Mouse (Mus musculus): Measurements from ENCODE around the gene Chrna5.
"Not testable (repeated sequence)": the region's sequence is repeated elsewhere in the genome, so short reads cannot be mapped to it uniquely, and the experiment has no call there.

The Chrna5 gene

GRCm38 (mm10) chr9:54980674-54981073 is at the start of gene Chrna5:
TSS of gene Chrna5 (plus strand) at chr9:54980880.
- no peak for DNase-seq (ENCODE audit: low spot score in 2 of 2)

DNA sequence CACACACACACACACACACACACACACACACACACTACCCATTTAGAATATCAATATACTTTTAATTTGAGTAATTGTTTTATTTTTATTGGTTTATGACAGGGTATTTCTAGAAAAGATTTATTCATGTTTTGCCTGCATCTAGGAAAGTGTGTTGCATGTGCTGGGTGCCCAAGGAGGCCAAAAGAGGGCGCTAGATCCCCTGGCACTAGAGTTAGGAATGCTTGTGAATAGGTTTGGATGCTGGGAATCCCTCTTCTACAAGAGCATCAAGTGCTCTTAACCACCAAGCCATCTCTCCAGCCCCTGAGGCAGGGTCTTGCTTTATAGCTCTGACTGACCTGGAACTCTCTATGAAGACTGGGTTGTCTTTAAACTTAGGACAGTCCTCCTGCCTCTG is 48.9 kb upstream of the Chrna5 start:
- no peak for DNase-seq (ENCODE audit: low spot score in 2 of 2)

GRCm38 (mm10) chr9:54932379-54932778 is 48.3 kb upstream of the Chrna5 start:
- no peak for DNase-seq (ENCODE audit: low spot score in 2 of 2)

- DNase-seq (ENCODE audit: low spot score in 2 of 2): peak; percentile 13 to 21
Measured at GRCm38 (mm10) chr9:54942071-54942470, 38.6 kb upstream of the Chrna5 start.

- no peak for DNase-seq (ENCODE audit: low spot score in 2 of 2)
Measured at GRCm38 (mm10) chr9:54944467-54944866, 36.2 kb upstream of the Chrna5 start.

DNA sequence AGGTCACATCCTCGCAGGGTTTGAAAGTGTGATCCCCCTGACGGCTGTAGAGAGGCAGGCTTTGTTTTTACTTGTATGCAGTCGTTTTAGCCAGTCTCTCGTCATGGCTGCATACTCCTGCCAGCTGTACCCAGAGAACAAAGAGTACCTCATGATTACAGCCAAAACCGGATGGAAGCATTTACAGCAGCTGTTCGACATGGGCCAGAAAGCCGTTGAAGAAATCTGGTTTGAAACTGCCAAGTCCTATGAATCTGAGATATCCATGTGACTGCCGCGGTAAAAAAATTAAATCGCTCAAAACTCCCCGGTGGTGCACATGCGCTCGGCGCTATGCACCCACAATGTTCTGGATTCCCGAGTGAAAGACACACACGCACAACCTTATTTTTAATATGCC is 34.4 kb upstream of the Chrna5 start:
- no peak for DNase-seq (ENCODE audit: low spot score in 2 of 2)

GRCm38 (mm10) chr9:54949465-54949864 is 31.2 kb upstream of the Chrna5 start:
- DNase-seq (ENCODE audit: low spot score in 2 of 2): no peak

GRCm38 (mm10) chr9:54950162-54950561 is 30.5 kb upstream of the Chrna5 start:
- DNase-seq (ENCODE audit: low spot score in 2 of 2): not testable (repeated sequence)

DNA sequence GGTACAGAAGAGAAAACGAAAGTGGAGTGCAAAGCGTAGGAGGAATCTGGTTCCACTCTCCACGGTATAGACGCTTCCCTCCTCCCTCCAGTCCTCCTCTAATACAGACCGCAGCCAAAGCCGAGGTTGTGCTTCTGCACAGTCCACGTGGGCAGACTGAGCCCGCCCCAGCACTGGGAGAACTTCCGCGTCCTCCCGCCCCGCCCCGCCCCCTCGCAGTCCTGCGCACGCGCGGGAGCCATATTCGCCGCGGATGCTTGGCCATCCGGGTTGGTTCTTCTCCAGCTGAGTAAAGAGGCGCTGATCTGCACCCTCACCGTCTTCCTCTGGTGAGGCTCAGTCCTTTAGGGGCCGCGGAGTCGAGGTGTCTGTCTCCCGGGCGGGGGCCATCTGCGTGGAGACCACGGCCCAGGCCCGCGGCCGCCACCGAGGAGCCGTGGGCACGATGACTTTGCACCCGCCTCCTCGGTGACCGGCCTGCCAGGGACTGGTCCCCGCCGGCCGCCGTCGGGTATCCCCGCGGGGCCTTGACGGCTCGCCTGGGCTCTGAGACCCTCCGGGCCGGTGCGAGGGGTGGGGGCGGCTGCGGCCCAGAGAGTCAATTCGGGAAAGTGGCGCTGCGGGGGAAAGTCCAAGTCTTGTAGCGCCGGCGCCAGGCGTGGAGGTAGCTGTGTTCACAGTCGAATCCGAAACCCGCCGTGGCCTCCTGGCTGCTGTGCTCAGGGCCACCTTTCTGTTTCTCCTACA is 29.9 kb upstream of the Chrna5 start, which contains the start of the genes Psma4 and AY074887:
Psma4 (plus strand) TSS at position 216 of the 747 bp plus-strand sequence.
AY074887 (minus strand) TSS at position 424 of the 747 bp plus-strand sequence.
- peak; percentile 85 to 91 for DNase-seq (ENCODE audit: low spot score in 2 of 2)

DNA sequence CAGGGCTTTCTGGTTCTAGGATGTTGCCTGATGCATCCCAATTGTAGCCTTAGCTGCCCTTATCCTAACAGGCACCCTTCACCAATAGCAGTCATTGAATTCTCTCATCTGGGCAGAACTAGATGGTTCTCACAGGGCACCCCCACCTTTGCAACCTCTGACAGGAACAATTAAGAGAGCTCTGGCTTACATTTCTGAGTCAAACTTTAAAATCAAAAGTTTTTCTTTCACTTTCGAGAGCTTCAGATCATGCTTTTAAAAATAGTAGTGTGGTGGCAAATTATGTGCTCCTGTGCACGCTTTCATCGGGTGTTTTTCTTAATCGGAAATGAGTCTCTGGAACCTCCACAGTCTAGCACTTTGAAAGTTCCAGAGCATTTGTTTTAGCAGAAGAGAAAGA is 19.6 kb upstream of the Chrna5 start:
- no peak for DNase-seq (ENCODE audit: low spot score in 2 of 2)

GRCm38 (mm10) chr9:54963669-54964068 is 17.0 kb upstream of the Chrna5 start:
- no peak for DNase-seq (ENCODE audit: low spot score in 2 of 2)

DNA sequence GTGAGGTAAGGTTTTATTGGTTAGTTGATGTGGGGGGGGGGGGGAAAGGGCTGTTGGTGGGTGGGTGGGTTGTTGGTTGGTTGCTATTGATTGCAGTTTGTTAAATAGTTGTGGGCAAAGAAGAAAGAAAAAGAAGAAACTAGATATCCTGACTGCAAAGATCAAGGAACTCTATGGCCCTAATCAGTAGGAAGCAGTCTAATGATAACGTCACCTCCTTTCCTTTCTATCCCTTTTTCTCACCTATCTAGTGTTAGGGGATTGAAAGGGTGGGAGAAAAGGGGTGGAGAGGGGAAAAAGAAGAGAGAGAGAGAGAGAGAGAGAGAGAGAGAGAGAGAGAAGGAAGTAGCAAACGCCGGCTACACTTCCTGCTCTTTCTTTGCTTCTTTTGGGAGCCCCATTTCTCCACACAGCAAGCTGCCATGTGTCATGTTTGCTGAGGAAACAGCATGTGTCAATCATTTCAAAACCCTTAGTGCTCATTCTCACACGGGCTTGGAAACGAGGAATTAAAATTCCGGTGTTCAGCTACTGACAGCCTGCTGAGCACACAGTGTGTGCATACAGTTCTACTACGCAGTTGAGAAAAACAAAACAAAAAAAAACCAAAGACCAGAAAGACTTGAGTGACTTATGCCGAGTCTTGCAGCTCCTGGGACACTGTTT is 10.6 kb upstream of the Chrna5 start:
- DNase-seq (ENCODE audit: low spot score in 2 of 2): no peak

DNA sequence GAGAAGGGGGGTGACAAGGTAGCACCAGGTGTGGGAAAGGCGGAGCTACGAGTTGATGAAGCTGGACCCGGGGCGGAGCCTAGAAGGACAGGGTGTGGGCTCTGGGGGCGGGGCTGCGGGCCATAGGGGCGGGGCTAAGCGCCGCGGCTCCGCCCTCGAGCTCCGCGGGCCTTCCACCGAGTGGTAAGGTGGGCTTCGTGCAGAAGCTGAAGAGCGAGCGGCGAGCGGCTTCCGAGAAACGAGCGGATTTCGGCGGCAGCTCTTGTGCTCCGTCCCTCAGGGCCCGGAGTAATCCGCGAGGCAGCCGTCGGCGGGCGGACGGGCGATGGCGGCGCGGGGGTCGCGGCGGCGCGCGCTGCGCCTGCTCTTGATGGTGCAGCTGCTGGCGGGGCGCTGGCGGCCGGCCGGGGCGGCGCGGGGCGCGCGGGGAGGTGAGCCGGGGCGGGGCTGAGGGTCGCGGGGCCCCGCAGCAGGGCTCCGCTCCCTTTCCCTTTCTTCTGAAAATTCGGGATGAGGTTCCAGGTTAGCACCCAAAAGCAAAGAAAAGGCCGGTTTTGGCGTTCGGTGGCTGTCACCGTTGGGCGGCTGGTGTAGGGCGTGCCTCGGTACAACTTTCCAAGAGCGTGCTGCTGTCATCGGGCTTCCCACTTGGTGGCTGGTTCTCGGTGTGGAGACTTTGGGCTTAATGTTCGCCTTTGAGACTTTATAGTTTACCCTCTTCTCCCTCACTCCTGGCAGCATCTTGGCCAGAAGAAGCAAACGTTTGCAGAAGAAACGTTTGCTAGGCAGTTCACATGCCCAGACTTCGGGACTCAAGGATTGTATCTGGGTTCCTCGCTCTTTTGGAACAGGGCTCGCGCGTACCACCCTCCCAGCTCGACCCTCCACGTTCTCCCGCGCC is 861 bp downstream of the Chrna5 start:
- peak in 1 of 2 experiments; percentile 4 for DNase-seq (ENCODE audit: low spot score in 2 of 2)

DNA sequence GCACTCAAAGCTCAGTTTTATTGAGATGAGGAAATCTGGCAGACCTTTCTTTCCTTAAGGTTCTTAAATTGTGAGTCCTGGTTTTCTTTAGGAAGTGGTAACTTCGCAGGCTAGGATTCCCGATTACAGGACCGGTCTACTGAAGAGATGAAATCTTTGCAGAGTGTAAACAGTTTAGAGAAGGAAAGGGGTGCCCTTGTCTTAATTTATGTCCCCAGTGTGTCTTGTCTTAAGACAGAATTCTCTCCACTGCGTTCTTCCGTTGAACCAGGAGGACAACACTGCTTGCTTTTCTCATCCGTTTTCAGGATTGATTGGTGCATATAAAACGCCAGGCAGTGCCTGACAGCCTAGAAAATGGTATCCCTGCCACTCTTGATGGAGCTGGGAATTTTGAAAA is 1.7 kb downstream of the Chrna5 start:
- no peak for DNase-seq (ENCODE audit: low spot score in 2 of 2)

DNA sequence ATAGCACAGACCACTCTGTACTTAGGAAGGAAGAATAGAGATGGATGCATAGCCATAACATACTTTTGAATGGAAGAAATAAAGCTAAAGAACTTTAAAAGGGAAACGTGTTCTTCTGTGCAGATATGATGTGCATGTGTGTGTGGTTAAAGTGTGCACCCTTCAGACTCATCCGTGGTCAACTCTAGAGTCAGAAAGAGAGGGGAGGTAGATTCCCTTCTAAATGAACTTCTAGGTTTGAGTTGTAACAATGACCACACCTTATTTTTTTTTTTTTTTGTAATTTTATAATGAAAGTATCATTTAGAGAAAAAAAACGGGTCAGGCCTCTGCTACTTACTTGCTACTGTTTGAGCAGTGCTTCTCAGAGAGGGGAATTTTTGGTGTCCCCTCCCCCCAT is 9.7 kb downstream of the Chrna5 start:
- DNase-seq (ENCODE audit: low spot score in 2 of 2): no peak

DNA sequence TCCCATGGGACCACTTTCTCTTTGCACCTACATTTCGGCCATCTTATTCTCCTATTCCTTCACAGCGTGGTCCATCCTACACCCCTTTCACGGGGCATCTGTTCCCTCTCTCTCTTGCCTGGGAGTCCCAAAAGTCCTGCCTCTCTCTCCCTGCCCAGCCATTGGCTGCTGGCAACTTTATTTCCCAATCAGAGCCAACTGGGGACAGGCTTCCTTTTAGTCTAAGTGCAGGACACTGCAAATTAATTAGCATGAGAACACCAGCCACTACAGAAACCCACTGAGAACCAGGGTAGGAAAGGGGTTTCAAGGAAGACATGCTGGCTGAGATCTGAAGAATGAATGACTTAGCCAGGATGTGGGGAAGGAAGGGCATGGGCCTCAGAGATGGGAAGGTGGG is 13.7 kb downstream of the Chrna5 start:
- no peak for DNase-seq (ENCODE audit: low spot score in 2 of 2)

DNA sequence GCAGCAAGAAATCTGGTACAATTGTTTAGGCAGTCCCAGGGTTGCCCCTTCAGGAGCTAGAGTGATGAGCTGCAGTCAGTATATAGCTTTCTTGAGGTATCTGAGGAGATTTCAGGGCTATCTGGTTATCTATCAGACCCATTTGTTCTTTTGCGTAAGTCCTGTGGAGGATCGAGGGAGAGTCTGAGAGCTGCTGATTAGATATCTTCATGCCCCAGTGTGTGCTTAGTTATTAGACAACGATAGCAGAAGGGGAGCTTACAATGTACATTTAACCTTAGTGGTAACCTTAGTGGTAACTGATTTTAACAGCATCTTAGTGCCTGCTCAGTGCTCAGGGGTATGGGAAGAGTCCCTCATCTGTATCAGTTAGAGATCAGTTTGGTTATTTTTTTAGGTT is 15.0 kb downstream of the Chrna5 start:
- DNase-seq (ENCODE audit: low spot score in 2 of 2): no peak

DNA sequence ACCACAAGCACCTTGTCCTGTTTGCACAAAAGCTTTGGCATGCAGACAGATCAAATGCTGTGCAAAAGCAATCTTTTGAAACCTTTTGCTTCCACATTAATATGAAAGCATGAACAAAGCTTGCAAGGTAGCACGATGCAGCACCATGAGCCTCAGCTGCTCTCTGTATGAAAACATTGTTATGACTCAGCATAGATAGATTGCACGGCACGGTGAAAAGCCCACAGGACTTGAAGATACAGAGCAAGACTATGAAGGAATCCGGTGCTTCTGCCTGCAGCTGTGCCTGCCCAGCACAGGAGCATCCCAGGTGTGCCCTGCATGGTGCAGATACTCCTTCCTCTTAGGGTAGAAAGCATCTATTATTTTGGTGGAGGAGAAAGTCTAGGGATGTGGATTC is 22.9 kb downstream of the Chrna5 start:
- DNase-seq (ENCODE audit: low spot score in 2 of 2): no peak

- DNase-seq (ENCODE audit: low spot score in 2 of 2): no peak
Measured at GRCm38 (mm10) chr9:55009692-55010091, 29.0 kb downstream of the Chrna5 start.

DNA sequence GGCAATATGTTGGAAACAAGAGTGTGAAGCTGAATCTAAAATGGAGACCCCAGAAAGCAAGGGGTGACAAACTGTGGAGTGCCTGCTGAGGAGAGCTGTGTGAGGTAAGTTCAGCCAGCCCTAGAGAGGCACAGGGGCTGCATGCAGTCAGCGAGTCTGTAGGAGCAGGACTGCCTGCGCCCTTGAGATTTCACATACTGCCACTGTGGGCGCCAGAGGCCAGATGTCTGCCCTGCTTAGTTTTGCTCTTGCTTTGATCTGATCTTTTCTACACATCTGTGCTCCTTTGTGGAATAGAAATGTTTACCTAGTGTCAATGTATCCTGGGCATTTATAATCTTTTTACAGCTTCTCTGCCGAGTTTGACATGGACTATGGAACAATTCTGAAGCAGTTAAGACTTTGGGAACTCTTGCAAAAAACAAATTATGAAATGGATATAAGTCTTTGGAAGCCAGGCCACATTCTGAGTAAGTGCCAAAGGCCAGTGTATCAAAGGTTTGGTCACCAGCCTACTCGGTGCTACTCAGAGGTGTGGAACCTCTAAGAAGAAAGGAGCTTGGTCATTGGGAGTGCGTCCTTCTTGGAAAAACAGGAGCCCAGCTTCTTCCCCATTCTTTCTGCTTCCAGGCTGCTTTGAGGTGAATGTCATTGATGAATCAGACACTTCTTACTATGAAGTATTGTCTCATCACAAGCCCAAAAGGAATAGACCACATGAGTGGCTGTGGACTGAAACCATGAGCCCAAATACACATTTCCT is 30.1 kb downstream of the Chrna5 start:
- DNase-seq (ENCODE audit: low spot score in 2 of 2): no peak

DNA sequence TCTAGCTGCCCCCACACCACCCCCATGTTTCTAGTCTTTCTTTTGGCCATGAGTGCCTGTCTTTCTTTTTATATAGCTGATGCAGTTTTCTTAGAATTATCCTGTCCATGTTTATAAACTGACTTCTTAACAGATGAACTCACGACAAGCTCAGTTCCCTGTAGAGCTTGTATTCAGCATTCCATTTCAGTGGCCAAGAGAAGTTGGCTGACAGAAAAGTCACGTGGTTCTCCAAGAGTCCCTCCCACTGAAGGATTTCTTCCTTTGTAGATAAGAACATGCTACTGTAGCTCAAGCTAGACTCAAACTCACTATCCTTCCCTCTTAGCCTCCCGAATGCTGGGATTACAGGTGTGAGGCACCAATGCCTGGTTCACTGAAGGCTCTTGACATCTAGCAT is 36.2 kb downstream of the Chrna5 start:
- DNase-seq (ENCODE audit: low spot score in 2 of 2): no peak

Data from urinary bladder, postnatal 36 days (tissue).